Mouse (Mus musculus): ENCODE measurements around the gene Mcidas. TPM values are rescaled to one million over a fixed set of nuclear protein-coding genes. Genes with fewer than 3 reads are reported as not detected.

The Mcidas gene
- polyA plus RNA-seq (2015; fragmentation: Illumina TruSeq; extraction: RNeasy Lipid Tissue Mini Kit (QIAGEN cat#74804); ENCODE audit: insufficient read depth, low replicate concordance) = not detected

GRCm38 (mm10) chr13:112993531-112994152, at the start of gene Mcidas:
Mcidas (plus strand) TSS chr13:112993845.

GRCm38 (mm10) chr13:112987532-112987943, 6.1 kb upstream of the Mcidas start, which contains the start of gene Ccno:
Ccno (plus strand) TSS chr13:112987802.

GRCm38 (mm10) chr13:113034950-113035421, 41.3 kb downstream of the Mcidas start, which contains the start of gene Cdc20b:
Cdc20b (plus strand) TSS chr13:113035111.

GRCm38 (mm10) chr13:113046211-113046883, 52.7 kb downstream of the Mcidas start, which contains the start of gene Gpx8:
Gpx8 (minus strand) TSS chr13:113046410.

Other genes with a start within 250 kb of the Mcidas start
- 127 TPM for gene Plpp1, start 193.1 kb upstream of the Mcidas start, polyA plus RNA-seq (2015; fragmentation: Illumina TruSeq; extraction: RNeasy Lipid Tissue Mini Kit (QIAGEN cat#74804); ENCODE audit: insufficient read depth, low replicate concordance)
- gene Mtrex, start 66.4 kb upstream of the Mcidas start, polyA plus RNA-seq (2015; fragmentation: Illumina TruSeq; extraction: RNeasy Lipid Tissue Mini Kit (QIAGEN cat#74804); ENCODE audit: insufficient read depth, low replicate concordance) = 78.0 TPM
- gene Dhx29, start 66.4 kb upstream of the Mcidas start, polyA plus RNA-seq (2015; fragmentation: Illumina TruSeq; extraction: RNeasy Lipid Tissue Mini Kit (QIAGEN cat#74804); ENCODE audit: insufficient read depth, low replicate concordance) = 22.0 TPM
- not detected for gene Ccno, start 6.0 kb upstream of the Mcidas start, polyA plus RNA-seq (2015; fragmentation: Illumina TruSeq; extraction: RNeasy Lipid Tissue Mini Kit (QIAGEN cat#74804); ENCODE audit: insufficient read depth, low replicate concordance)
- 0.23 TPM for gene Cdc20b, start 41.3 kb downstream of the Mcidas start, polyA plus RNA-seq (2015; fragmentation: Illumina TruSeq; extraction: RNeasy Lipid Tissue Mini Kit (QIAGEN cat#74804); ENCODE audit: insufficient read depth, low replicate concordance)
- gene Gpx8, start 52.6 kb downstream of the Mcidas start, polyA plus RNA-seq (2015; fragmentation: Illumina TruSeq; extraction: RNeasy Lipid Tissue Mini Kit (QIAGEN cat#74804); ENCODE audit: insufficient read depth, low replicate concordance) = 21.1 TPM
- gene Gzma, start 107.1 kb downstream of the Mcidas start, polyA plus RNA-seq (2015; fragmentation: Illumina TruSeq; extraction: RNeasy Lipid Tissue Mini Kit (QIAGEN cat#74804); ENCODE audit: insufficient read depth, low replicate concordance) = 132 TPM
- 14.0 TPM for gene Esm1, start 215.8 kb downstream of the Mcidas start, polyA plus RNA-seq (2015; fragmentation: Illumina TruSeq; extraction: RNeasy Lipid Tissue Mini Kit (QIAGEN cat#74804); ENCODE audit: insufficient read depth, low replicate concordance)
- gene Gzmk, start 232.1 kb downstream of the Mcidas start, polyA plus RNA-seq (2015; fragmentation: Illumina TruSeq; extraction: RNeasy Lipid Tissue Mini Kit (QIAGEN cat#74804); ENCODE audit: insufficient read depth, low replicate concordance) = 0.90 TPM

All from spleen, adult 10 weeks (tissue).